Mouse (Mus musculus): ENCODE results near the gene Kcnk1.

Kcnk1 gene

GRCm38 (mm10) chr8:125996031-125996839, 1.3 kb downstream of the Kcnk1 start:
- DNase-seq (ENCODE audit: low read depth, low spot score), result no peak

DNA sequence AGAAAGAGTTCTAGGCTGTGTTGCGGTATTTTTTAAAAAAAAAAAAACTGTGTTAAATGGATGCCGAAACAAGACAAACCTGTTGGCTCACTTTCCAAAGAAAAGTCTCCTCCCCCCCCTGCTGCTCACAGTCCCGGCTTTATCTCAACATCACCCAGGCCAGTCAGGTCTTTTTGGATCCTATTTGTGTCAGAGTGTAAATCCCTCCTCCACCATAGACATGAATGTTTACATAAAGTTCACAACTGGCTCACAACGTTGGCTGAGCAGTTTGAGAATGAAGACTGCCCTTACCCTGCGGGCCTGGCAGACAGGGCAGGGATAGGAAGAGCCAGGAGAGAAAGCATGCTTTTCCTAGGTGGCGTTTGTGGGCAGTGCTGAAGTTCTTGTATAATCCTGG, 2.0 kb downstream of the Kcnk1 start:
- DNase-seq (ENCODE audit: low read depth, low spot score), result no peak

GRCm38 (mm10) chr8:125997550-125997949, 2.6 kb downstream of the Kcnk1 start:
- DNase-seq (ENCODE audit: low read depth, low spot score), result no peak

- no peak for DNase-seq (ENCODE audit: low read depth, low spot score)
Measured at GRCm38 (mm10) chr8:125999842-126000395, 4.9 kb downstream of the Kcnk1 start.

GRCm38 (mm10) chr8:126003546-126003945, 8.6 kb downstream of the Kcnk1 start:
- DNase-seq (ENCODE audit: low read depth, low spot score), result no peak

DNA sequence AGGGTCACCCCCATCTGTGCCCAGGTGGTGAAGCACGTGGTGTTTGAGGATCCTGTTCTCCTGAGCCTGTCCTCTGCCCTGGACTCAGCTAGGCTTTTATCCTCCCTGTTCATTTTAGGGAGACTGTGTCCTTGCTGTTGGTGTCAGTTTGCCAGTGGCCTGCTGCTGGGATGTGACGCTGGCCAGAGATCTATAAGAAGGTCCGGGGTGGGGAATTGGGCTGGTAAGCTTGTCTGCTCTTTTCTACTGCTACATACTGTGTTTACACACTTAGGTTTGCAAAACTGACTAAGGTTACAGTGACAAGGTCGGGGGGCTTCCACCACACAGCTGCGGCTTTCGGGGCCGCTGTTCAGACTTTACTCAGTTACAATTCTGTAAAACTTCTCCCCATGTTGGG, 10.0 kb downstream of the Kcnk1 start:
- DNase-seq (ENCODE audit: low read depth, low spot score), result no peak

- DNase-seq (ENCODE audit: low read depth, low spot score), result no peak
Measured at GRCm38 (mm10) chr8:126006310-126006990, 11.5 kb downstream of the Kcnk1 start.

DNA sequence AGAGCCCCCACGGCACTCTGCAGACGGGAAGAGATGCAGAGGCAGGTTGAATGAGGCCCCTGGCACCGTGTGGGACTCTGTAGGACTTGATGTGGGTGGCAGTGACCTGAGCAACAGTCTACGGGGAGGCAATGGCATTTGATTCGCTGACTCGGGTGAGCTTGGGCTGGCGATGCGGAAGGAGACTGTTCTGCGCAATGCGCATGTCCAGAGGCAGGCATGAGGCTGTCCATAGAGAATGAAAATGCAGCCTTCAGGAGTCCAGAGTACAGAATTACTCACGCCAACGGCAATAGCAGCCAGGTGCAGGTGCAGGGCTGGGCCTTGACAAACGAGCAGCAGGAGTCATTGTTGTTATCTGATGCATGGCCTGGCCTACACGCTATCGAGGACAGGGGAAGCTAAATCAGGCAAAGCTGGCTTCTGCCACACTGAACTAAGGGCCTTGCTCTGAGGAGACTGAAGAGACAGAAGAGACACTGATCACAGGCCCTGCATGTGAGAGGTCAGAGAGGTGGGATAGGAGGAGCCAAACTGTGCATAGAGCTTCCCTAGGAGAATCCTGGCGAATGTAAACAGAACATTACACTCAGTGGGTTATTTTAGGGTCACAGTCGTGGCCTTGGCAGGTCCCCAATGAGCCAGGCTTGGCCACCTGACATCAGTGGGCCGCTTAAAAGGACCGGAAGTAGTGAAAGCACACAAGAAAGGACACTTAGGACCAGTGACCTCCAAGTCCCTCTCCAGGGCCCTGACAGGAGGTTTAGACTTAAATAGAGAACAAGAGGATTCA, 12.8 kb downstream of the Kcnk1 start:
- DNase-seq (ENCODE audit: low read depth, low spot score), result no peak

DNA sequence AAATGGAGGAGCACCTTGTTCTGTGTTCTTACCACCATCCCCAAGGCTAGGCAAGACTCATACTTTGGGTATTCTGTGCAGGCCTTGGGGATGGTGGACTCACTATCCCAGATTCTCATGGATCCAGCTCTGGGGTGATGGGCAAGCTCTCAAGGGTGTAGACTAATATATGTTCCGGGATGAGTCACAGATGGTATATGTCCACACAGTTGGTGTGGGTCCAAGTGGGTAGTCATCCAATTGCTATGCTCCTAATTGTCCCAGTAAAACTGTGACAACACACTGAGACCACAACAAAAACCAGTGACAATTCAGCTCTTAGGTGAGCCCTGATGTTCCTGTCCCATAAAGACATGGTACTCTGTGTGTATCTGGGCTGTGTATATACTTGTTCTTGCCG, 14.0 kb downstream of the Kcnk1 start:
- DNase-seq (ENCODE audit: low read depth, low spot score), result no peak

DNA sequence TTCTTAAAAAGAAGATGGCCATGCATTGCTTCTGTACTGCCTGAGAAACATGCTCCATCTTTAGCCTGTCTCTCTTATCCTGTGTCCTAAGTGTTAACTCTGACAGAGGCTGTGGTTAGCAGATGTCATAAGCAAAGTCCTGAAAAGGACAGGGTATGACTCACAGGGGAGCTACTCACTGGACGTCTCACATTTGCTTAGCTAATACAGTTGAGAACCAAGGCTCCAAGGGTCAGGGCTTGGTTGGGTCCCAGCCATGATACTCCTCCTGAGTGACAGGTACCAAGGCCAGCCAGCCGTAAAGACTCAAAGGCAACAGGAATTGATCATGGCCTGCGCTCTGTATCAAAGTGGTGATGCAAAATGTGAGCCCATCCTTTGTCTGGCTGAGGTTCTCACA, 15.9 kb downstream of the Kcnk1 start:
- DNase-seq (ENCODE audit: low read depth, low spot score), result no peak

DNA sequence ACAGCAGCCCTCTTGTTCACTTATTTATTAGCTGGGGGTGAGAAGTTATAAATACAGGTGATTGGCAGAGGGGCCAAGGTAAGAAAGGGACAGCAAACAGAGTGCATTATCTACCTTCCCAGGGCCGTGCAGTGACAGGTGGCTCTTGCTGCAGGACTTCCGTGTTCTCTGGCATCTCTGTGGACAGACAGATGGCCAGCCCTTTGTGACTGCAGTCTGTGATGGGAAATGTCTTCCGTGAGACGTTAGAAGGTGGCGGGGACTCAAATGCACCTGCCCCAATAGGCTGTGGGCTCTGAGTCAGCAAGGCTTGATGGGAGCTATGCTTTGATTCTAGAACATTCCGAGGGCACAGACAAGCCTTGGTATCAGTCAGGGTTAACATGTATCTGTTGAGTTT, 17.4 kb downstream of the Kcnk1 start:
- no peak for DNase-seq (ENCODE audit: low read depth, low spot score)

GRCm38 (mm10) chr8:126013646-126014045, 18.7 kb downstream of the Kcnk1 start:
- no peak for DNase-seq (ENCODE audit: low read depth, low spot score)

GRCm38 (mm10) chr8:126021932-126022331, 27.0 kb downstream of the Kcnk1 start:
- no peak for DNase-seq (ENCODE audit: low read depth, low spot score)

- no peak for DNase-seq (ENCODE audit: low read depth, low spot score)
Measured at GRCm38 (mm10) chr8:126023706-126024305, 28.8 kb downstream of the Kcnk1 start.

DNA sequence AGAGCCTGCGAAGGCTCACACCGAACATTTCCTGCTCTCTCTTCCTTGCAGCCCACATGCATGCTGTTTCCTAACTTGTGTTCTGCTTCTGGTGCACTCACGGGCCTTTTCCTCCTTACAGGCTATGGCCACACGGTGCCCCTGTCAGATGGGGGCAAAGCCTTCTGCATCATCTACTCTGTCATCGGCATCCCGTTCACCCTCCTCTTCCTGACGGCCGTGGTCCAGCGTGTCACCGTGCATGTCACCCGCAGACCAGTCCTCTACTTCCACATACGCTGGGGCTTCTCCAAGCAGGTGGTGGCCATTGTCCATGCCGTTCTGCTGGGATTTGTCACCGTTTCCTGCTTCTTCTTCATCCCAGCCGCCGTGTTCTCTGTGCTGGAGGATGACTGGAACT, 29.9 kb downstream of the Kcnk1 start:
- no peak for DNase-seq (ENCODE audit: low read depth, low spot score)

GRCm38 (mm10) chr8:126026121-126026520, 31.2 kb downstream of the Kcnk1 start:
- no peak for DNase-seq (ENCODE audit: low read depth, low spot score)

DNA sequence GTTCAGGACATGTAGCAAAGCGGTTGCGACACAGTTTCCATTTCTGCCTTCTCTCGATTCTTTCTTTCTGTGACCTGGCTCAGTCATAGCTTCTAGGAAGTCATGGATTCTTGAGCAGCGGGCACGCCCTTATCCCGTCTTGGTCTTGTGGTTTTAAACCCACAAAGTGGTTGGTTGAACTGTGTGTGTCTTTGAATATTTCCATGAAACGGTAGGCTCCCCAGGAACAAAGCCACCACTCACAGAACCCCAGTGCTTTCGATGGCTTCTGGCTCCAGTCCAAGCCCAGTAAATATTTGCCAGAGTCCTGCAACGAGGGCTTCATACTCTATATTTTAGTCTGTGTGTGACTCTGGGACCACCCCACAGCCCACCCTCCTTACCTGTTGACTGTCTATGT, 31.6 kb downstream of the Kcnk1 start:
- DNase-seq (ENCODE audit: low read depth, low spot score), result no peak

DNA sequence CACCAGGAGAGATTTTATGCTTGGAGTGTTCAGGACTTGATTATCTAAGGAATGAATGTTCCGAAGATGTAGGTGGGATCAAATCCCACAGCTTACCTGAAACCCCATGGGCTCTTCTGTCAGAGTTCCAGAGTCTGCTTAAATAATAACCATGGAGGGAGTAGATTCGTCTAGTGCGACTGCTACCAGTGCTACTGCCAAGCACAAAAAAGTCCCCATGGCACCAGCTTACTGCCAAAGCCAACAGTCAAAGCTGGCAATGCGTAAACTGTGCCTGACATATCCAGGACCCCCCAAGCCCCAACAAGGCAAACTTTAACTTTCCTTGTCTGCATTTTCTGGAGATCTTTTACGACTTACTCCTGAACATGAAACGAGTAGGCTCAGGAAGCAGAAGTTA, 32.5 kb downstream of the Kcnk1 start:
- no peak for DNase-seq (ENCODE audit: low read depth, low spot score)

DNA sequence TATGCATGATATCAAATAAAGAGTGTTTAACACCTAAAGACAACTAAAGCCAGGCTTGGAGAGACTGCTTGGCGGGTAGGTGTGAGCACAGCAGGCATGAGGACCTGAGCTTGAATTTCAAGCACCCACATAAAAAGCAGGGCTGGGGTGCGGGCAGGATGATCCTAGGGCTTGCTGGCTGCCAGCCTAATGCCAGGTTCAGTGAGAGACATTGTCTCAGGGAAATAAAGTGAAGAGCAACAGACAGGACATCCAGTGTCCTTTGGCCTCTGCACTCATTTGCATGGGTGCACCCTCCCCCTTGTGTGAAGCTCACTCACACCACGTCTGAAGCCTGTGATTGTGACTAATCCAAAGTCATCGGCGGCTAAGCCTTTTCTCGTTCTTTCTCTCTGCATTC, 34.0 kb downstream of the Kcnk1 start:
- DNase-seq (ENCODE audit: low read depth, low spot score), result no peak

GRCm38 (mm10) chr8:126032776-126033175, 37.8 kb downstream of the Kcnk1 start:
- DNase-seq (ENCODE audit: low read depth, low spot score), result no peak

DNA sequence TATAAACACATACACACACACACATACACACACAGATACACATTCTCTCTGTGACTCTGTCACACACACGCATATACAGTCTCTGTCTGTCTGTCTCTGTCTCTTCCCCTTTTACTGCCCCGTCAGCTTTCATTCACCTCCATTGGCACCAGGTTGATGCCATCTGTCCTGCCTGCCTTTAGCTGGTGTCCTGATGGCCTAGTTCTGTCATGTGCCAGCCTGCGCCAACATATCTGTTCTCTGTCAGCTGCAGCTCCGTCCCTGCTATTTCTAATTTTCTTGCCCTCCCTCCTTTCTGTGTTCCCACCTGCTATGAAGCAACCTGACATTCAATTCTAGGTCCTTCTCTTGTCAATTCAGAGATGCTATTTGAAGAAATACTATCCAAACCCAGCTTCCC, 40.1 kb downstream of the Kcnk1 start:
- no peak for DNase-seq (ENCODE audit: low read depth, low spot score)

DNA sequence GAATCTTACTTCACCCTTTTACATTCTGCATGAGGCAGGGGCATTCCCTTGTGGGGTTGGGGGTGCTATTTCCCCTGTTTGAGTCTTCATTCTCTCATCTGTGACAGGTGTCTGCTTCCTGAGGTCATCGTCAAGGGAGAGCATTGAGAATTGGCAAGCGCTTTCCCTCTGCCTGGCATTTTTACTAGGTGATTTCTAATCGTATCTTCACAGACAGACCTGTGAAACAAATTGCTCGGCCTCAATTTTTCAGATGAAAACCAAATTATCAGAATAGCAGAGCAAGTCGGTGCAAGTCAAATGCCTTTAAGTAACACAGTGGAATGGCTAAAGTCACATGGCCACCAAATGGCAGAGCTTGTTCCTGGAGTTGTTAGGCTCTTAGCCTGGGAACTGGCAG, 41.4 kb downstream of the Kcnk1 start:
- DNase-seq (ENCODE audit: low read depth, low spot score), result no peak
